ENCODE assay signal across 16 mouse cellular contexts in genomic region chr3:38912768-38913487, GRCm38 (mm10). TPM values are rescaled to one million over a fixed set of nuclear protein-coding genes. Genes with fewer than 3 reads are reported as not detected.
DNase-seq lines count a peak whose midpoint lies in the region; ATAC-seq and TF ChIP-seq lines count a peak whose summit lies in the region.
"Had no signal": no experiment of that assay in that cellular context is flagged by ENCODE, and none has a peak within 500 bp of the region (broad histone marks: within the 10 kb centered on the region; RNA-seq: fewer than 3 reads in every experiment).

No protein-coding gene starts in this region.

- H3K27ac ChIP-seq in heart, embryonic 10.5 days = no peak overlapping the region
- no peak overlapping the region for H3K27ac ChIP-seq in stomach, embryonic 14.5 days (ENCODE audit: low read length)
- no peak overlapping the region for H3K27ac ChIP-seq in stomach, postnatal 0 days (replicated peaks)
- H3K27ac ChIP-seq in midbrain, embryonic 12.5 days (replicated peaks) = peak overlapping the region; percentile 60
- H3K27ac ChIP-seq: heart, embryonic 15.5 days; intestine, embryonic 15.5 days; limb, embryonic 12.5 days had no signal

- no peak for TF ChIP-seq EP300 in stomach, postnatal 0 days (optimal IDR thresholded peaks at IDR 0.05)

- peaks cover 3% of the 10 kb centered on the region for H3K4me1 ChIP-seq in heart, embryonic 10.5 days
- H3K4me1 ChIP-seq in stomach, embryonic 14.5 days (ENCODE audit: control insufficient read depth, insufficient read depth, low read length) = peaks cover 11% of the 10 kb centered on the region; the same call in 1 of the 2 replicates
- H3K4me1 ChIP-seq in stomach, postnatal 0 days (replicated peaks; ENCODE audit: control insufficient read depth, insufficient read depth) = no peaks in the 10 kb centered on the region
- H3K4me1 ChIP-seq in midbrain, embryonic 12.5 days = peaks cover 34% of the 10 kb centered on the region

- H3K4me2 ChIP-seq in stomach, embryonic 14.5 days (replicated peaks; ENCODE audit: low read depth, low read length) = no peak overlapping the region
- no peak overlapping the region for H3K4me2 ChIP-seq in stomach, postnatal 0 days (replicated peaks; ENCODE audit: low read depth)
- H3K4me2 ChIP-seq in midbrain, embryonic 12.5 days (replicated peaks) = peak overlapping the region; percentile 26; the same call in 1 of the 2 replicates
- H3K4me2 ChIP-seq: heart, embryonic 15.5 days; intestine, embryonic 15.5 days; limb, embryonic 12.5 days had no signal

- 62% methylated on average over 5 of the region's 5 CpGs for WGBS in heart, embryonic 10.5 days
- WGBS in stomach, embryonic 14.5 days = 50% methylated on average over 5 of the region's 5 CpGs
- 65% methylated on average over 5 of the region's 5 CpGs for WGBS in stomach, postnatal 0 days
- WGBS in midbrain, embryonic 12.5 days = 26% methylated on average over 5 of the region's 5 CpGs

- H3K9me3 ChIP-seq in heart, embryonic 10.5 days = no peaks in the 10 kb centered on the region
- H3K9me3 ChIP-seq in stomach, embryonic 14.5 days (ENCODE audit: control insufficient read depth, low read depth, low read length) = no peaks in the 10 kb centered on the region
- no peaks in the 10 kb centered on the region for H3K9me3 ChIP-seq in stomach, postnatal 0 days (ENCODE audit: control insufficient read depth, low read length)
- no peaks in the 10 kb centered on the region for H3K9me3 ChIP-seq in midbrain, embryonic 12.5 days
- H3K9me3 ChIP-seq: heart, embryonic 15.5 days; intestine, embryonic 15.5 days; limb, embryonic 12.5 days had no signal

- H3K27me3 ChIP-seq in heart, embryonic 10.5 days (ENCODE audit: insufficient read depth, poor library complexity, severe bottlenecking) = no peaks in the 10 kb centered on the region
- no peaks in the 10 kb centered on the region for H3K27me3 ChIP-seq in stomach, embryonic 14.5 days (ENCODE audit: control insufficient read depth, insufficient read depth, low read length)
- no peaks in the 10 kb centered on the region for H3K27me3 ChIP-seq in stomach, postnatal 0 days (ENCODE audit: control insufficient read depth, insufficient read depth, low read length)
- H3K27me3 ChIP-seq in midbrain, embryonic 12.5 days = no peaks in the 10 kb centered on the region
- H3K27me3 ChIP-seq: heart, embryonic 15.5 days; intestine, embryonic 15.5 days; limb, embryonic 12.5 days had no signal

- H3K36me3 ChIP-seq in heart, embryonic 10.5 days = no peaks in the 10 kb centered on the region
- no peaks in the 10 kb centered on the region for H3K36me3 ChIP-seq in stomach, embryonic 14.5 days (ENCODE audit: control insufficient read depth, insufficient read depth, low read length)
- no peaks in the 10 kb centered on the region for H3K36me3 ChIP-seq in stomach, postnatal 0 days (ENCODE audit: control insufficient read depth, insufficient read depth, low read length)
- no peaks in the 10 kb centered on the region; the same call in 1 of the 2 replicates for H3K36me3 ChIP-seq in midbrain, embryonic 12.5 days
- H3K36me3 ChIP-seq: heart, embryonic 15.5 days; intestine, embryonic 15.5 days; limb, embryonic 12.5 days had no signal

- no peak overlapping the region for H3K4me3 ChIP-seq in heart, embryonic 10.5 days
- no peak overlapping the region for H3K4me3 ChIP-seq in stomach, embryonic 14.5 days (ENCODE audit: low read depth, low read length)
- no peak overlapping the region for H3K4me3 ChIP-seq in stomach, postnatal 0 days (ENCODE audit: low read depth, low read length)
- no peak overlapping the region for H3K4me3 ChIP-seq in midbrain, embryonic 12.5 days
- H3K4me3 ChIP-seq: heart, embryonic 15.5 days; intestine, embryonic 15.5 days; limb, embryonic 12.5 days had no signal

- TF ChIP-seq CTCF in stomach, postnatal 0 days (IDR thresholded peaks at IDR 0.05; ENCODE audit: low read depth) = no peak

- peak; percentile 51 for DNase-seq in heart, adult 11 months
- no peak for DNase-seq in heart, embryonic 10.5 days (ENCODE audit: low spot score)
- DNase-seq in stomach, postnatal 0 days (ENCODE audit: low spot score) = no peak
- DNase-seq in thymus, postnatal 25 days = no peak
- DNase-seq: adrenal gland, postnatal 36 days; cerebellum, adult 2 months; gastrocnemius, postnatal 36 days; liver, postnatal 0 days; lung, postnatal 4 days; thymus, postnatal 14 days had no signal

- no peak overlapping the region for H3K9ac ChIP-seq in stomach, embryonic 14.5 days (replicated peaks; ENCODE audit: low read depth, low read length)
- H3K9ac ChIP-seq in stomach, postnatal 0 days (ENCODE audit: low read length) = no peak overlapping the region
- H3K9ac ChIP-seq in midbrain, embryonic 12.5 days (replicated peaks) = no peak overlapping the region
- H3K9ac ChIP-seq: heart, embryonic 15.5 days; intestine, embryonic 15.5 days; limb, embryonic 12.5 days; liver, postnatal 0 days had no signal

- ATAC-seq in stomach, embryonic 14.5 days (ENCODE audit: insufficient number of reproducible peaks, insufficient read depth, low FRiP score, low read depth) = peak; percentile 74; the same call in 1 of the 2 replicates
- no peak for ATAC-seq in stomach, postnatal 0 days (ENCODE audit: low FRiP score, low TSS enrichment)
- ATAC-seq in midbrain, embryonic 12.5 days (ENCODE audit: low FRiP score, low read depth) = peak; percentile 62
- no peak for ATAC-seq in inflammation-experienced regulatory T-cells, adult 6 months
- ATAC-seq: intestine, embryonic 15.5 days; liver, postnatal 0 days had no signal

RNA-seq across cellular contexts. Expression of gene Fat4, which starts 26.2 kb away (rescaled TPM):
- 2.6 and 3.9 TPM in 2 replicates for polyA plus RNA-seq in heart, embryonic 10.5 days (2016; fragmentation: Nextera tagmentation; extraction: Ambion mirVana)
- polyA plus RNA-seq in stomach, embryonic 14.5 days (2014; fragmentation: Nextera tagmentation; extraction: Ambion mirVana) = 21.6 and 22.9 TPM in 2 replicates
- 2.4 and 2.6 TPM in 2 replicates for polyA plus RNA-seq in stomach, postnatal 0 days (2015; fragmentation: Nextera tagmentation; extraction: Ambion mirVana)
- 11.2 and 14.7 TPM in 2 replicates for polyA plus RNA-seq in midbrain, embryonic 12.5 days (2016; fragmentation: Nextera tagmentation; extraction: Ambion mirVana)
- under 1 TPM in 2 of 3 experiments, not detected in 1; 0.04 to 0.26 TPM for polyA plus RNA-seq in inflammation-experienced regulatory T-cells, adult 6 months (2017; shearing (Covaris generic))

Comparison
In these comparisons a context has a peak if more than half of its experiments do, and no peak if none do; other contexts are left out.
1. ATAC-seq: peak in stomach, embryonic 14.5 days (single experiment) and midbrain, embryonic 12.5 days (single experiment); none in stomach, postnatal 0 days (single experiment) and inflammation-experienced regulatory T-cells, adult 6 months (single experiment).